Mouse (Mus musculus): ENCODE results near the gene Tspan13. TPM values are rescaled to one million over a fixed set of nuclear protein-coding genes. Genes with fewer than 3 reads are reported as not detected.

Gene Tspan13
- polyA plus RNA-seq, 1 experiment from 2014 or later, result 382 TPM

DNA sequence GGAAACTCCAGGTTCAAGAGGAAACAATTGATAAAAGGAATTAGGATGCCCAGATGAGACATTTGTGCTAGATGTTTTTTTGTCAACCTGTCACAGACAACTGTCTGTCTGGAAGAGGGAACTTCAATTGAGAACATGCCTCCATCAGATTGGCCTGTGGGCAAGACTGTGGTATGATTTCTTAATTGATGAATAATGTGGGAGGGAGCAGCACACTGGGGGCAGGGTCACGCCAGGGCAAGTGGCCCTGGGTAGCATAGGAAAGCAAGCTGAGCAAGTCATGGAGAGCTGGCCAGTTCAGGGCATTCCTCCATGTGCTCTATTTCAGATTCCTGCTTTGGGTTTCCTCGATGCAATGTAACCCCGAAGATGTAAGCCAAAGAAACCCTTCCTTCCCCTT is 66.4 kb downstream of the Tspan13 start:
- no peak overlapping the region for H3K9ac ChIP-seq
- DNase-seq (ENCODE audit: low spot score) (no peak), ATAC-seq (ENCODE audit: low FRiP score) (no peak)
- H3K4me1 ChIP-seq (replicated peaks; ENCODE audit: control insufficient read depth, insufficient read depth, low read length), result no peaks in the 10 kb centered on the region
- no peak overlapping the region for H3K4me2 ChIP-seq (replicated peaks)
- H3K36me3 ChIP-seq (replicated peaks; ENCODE audit: control insufficient read depth, insufficient read depth), result no peaks in the 10 kb centered on the region
- no peaks in the 10 kb centered on the region for H3K27me3 ChIP-seq (ENCODE audit: control insufficient read depth, insufficient read depth, low read length)
- 88% methylated on average over 3 of the region's 3 CpGs for WGBS
- H3K4me3 ChIP-seq (replicated peaks; ENCODE audit: low read length), result no peak overlapping the region
- H3K9me3 ChIP-seq (ENCODE audit: control insufficient read depth, low read length), result no peaks in the 10 kb centered on the region
- no peak overlapping the region for H3K27ac ChIP-seq

DNA sequence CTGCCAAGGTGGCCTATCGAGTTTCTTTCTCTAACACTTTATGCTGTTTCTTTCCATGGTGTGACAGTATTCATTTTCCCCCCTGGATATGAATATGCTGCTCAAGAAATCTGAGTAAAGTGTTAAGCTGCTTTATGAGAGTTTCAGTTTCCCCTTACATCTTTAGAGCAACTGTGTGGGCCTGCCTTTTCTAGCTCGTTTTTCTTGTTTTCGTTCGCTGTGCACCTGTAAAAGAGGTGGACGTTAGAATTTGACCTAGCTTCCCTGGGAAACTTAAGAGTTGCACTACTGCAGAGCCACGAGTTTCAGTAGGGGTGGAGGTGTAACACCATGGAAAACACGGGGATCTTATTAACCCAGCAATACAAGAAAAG is 75.5 kb downstream of the Tspan13 start:
- Histone ChIP-seq H3K9me3 (ENCODE audit: control insufficient read depth, low read length) (no peaks in the 10 kb centered on the region), H3K27ac (no peak overlapping the region), H3K4me1 (replicated peaks; ENCODE audit: control insufficient read depth, insufficient read depth, low read length) (no peaks in the 10 kb centered on the region), H3K36me3 (replicated peaks; ENCODE audit: control insufficient read depth, insufficient read depth) (no peaks in the 10 kb centered on the region), H3K9ac (no peak overlapping the region), H3K27me3 (ENCODE audit: control insufficient read depth, insufficient read depth, low read length) (no peaks in the 10 kb centered on the region), H3K4me2 (replicated peaks) (no peak overlapping the region), H3K4me3 (replicated peaks; ENCODE audit: low read length) (no peak overlapping the region)
- ATAC-seq (ENCODE audit: low FRiP score) (no peak), DNase-seq (ENCODE audit: low spot score) (no peak)
- 84% methylated on average over 7 of the region's 7 CpGs for WGBS

DNA sequence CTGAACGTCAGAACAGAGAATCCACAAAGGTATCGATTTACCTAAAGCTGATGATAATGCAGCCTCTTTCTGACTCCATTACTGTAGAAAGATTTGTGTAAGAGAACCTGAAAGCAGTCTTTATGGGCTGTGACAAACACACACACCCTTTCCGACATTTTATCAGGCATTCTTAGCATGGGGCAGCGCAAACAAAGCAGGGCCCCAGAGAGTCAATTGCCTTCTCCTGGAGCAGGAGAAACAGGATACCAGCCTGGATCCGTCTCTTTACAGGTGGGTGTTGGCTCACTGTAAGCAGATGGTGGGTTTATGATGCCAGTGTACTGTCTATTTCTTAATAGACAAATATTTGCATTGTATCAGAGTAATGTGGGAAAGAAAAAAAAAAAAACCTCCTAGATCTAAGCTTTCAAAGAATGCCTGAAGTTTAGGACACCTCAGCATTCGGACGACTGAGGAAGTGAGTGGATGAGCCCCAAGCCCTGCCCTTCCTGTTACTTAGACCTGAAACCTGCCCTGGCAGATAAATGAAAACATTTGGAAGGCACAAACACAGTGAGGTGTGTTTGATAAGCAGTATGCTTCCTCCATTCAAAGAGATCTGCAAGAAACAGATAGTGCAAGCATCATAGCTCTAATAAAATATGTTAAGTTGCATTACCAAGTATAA is 76.1 kb downstream of the Tspan13 start:
- H3K9me3 ChIP-seq (ENCODE audit: control insufficient read depth, low read length), result no peaks in the 10 kb centered on the region
- H3K4me3 ChIP-seq (replicated peaks; ENCODE audit: low read length), result no peak overlapping the region
- no peak overlapping the region for H3K4me2 ChIP-seq (replicated peaks)
- H3K27ac ChIP-seq, result no peak overlapping the region
- ATAC-seq (ENCODE audit: low FRiP score) (no peak), DNase-seq (ENCODE audit: low spot score) (no peak)
- 67% methylated on average over 7 of the region's 7 CpGs for WGBS
- no peaks in the 10 kb centered on the region for H3K4me1 ChIP-seq (replicated peaks; ENCODE audit: control insufficient read depth, insufficient read depth, low read length)
- H3K9ac ChIP-seq, result no peak overlapping the region
- no peaks in the 10 kb centered on the region for H3K36me3 ChIP-seq (replicated peaks; ENCODE audit: control insufficient read depth, insufficient read depth)
- H3K27me3 ChIP-seq (ENCODE audit: control insufficient read depth, insufficient read depth, low read length), result no peaks in the 10 kb centered on the region

Other genes with a start within 250 kb of the Tspan13 start
- gene Agr3, start 116.9 kb downstream of the Tspan13 start, polyA plus RNA-seq (2014; fragmentation: Nextera tagmentation; extraction: Ambion mirVana), result 0.90 TPM in 1 of 2 replicates, not detected in the other
- not detected in 2 replicates for gene Agr2, start 49.6 kb downstream of the Tspan13 start, polyA plus RNA-seq (2014; fragmentation: Nextera tagmentation; extraction: Ambion mirVana)
- gene Ankmy2, start 114.6 kb upstream of the Tspan13 start, polyA plus RNA-seq (2014; fragmentation: Nextera tagmentation; extraction: Ambion mirVana), result 78.7 and 88.0 TPM in 2 replicates
- 400 and 402 TPM in 2 replicates for gene Bzw2, start 115.6 kb upstream of the Tspan13 start, polyA plus RNA-seq (2014; fragmentation: Nextera tagmentation; extraction: Ambion mirVana)
- not detected in 2 replicates for gene Lrrc72, start 210.9 kb upstream of the Tspan13 start, polyA plus RNA-seq (2014; fragmentation: Nextera tagmentation; extraction: Ambion mirVana)